Mouse (Mus musculus) testis, adult 2 months (tissue): Measurements from ENCODE around the gene Ugt1a6a. TPM values are rescaled to one million over a fixed set of nuclear protein-coding genes. Genes with fewer than 3 reads are reported as not detected.
"Not testable (repeated sequence)": the region's sequence is repeated elsewhere in the genome, so short reads cannot be mapped to it uniquely, and the experiment has no call there.

Experiments used
- H3K27ac ChIP-seq: fragments of 200-500 bp; 2 replicates; pipeline ENCODE4 v1.5.1; 2012; ENCODE audit warnings: low read depth, low read length; ENCODE audit not compliant: control insufficient read depth, insufficient read depth
- H3K27me3 ChIP-seq: fragments of 200-500 bp; 2 replicates; pipeline ENCODE4 v1.6.1; 2012; ENCODE audit warnings: mild to moderate bottlenecking, low read length, moderate library complexity; ENCODE audit not compliant: control insufficient read depth, insufficient read depth
- H3K36me3 ChIP-seq: fragments of 200-500 bp; 2 replicates; pipeline ENCODE4 v1.6.1; 2012; ENCODE audit warnings: mild to moderate bottlenecking, low read length; ENCODE audit not compliant: control insufficient read depth, insufficient read depth
- H3K4me1 ChIP-seq: fragments of 200-500 bp; 2 replicates; pipeline ENCODE4 v1.6.1; 2012; ENCODE audit warnings: low read length; ENCODE audit not compliant: control insufficient read depth, insufficient read depth
- H3K4me3 ChIP-seq: fragments of 200-500 bp; 2 replicates; pipeline ENCODE4 v1.5.1; 2012; ENCODE audit warnings: low read depth, mild to moderate bottlenecking, low read length, moderate library complexity, mixed read lengths; ENCODE audit not compliant: control insufficient read depth
- CTCF ChIP-seq: fragments of 200-500 bp; IDR thresholded peaks from 2 replicates; pipeline ENCODE4 v1.5.1; 2012; ENCODE audit warnings: low read depth, mild to moderate bottlenecking, inconsistent platforms, low read length, moderate library complexity; ENCODE audit not compliant: control insufficient read depth, insufficient read depth, insufficient replicate concordance
- POLR2A ChIP-seq: fragments of 200-500 bp; IDR thresholded peaks from 2 replicates; pipeline ENCODE4 v1.6.1; 2012; ENCODE audit warnings: low read depth, mild to moderate bottlenecking, inconsistent platforms, low read length, moderate library complexity; ENCODE audit not compliant: control insufficient read depth
- polyA plus RNA-seq: library from polyadenylated mRNA; depleted of rRNA; stranded (reverse); fragments of >200 nt; gene quantifications from 2 replicates; pipeline ENCODE4 v1.2.3, GENCODE M21; 2012

The Ugt1a6a gene
- polyA plus RNA-seq, 1 experiment, result 26.9 TPM

GRCm38 (mm10) chr1:88158430-88158829 is 23.8 kb downstream of the Ugt1a6a start:
- H3K4me1 ChIP-seq, result no peaks in the 10 kb centered on the region
- H3K27me3 ChIP-seq, result no peaks in the 10 kb centered on the region
- H3K36me3 ChIP-seq, result no peaks in the 10 kb centered on the region
- no peak overlapping the region for H3K4me3 ChIP-seq
- TF ChIP-seq CTCF (no peak), POLR2A (no peak)
- no peak overlapping the region for H3K27ac ChIP-seq

- Histone ChIP-seq H3K4me3 (no peak within 1 kb of the TSS), H3K27ac (no peak within 1 kb of the TSS), H3K4me1 (no peaks in the 10 kb centered on the region), H3K27me3 (no peaks in the 10 kb centered on the region), H3K36me3 (no peaks in the 10 kb centered on the region)
- TF ChIP-seq POLR2A (no peak), CTCF (no peak)
These were observed 31.1 kb downstream of the Ugt1a6a start, which contains the start of gene Ugt1a5 for GRCm38 (mm10) chr1:88165711-88166110. Gene Ugt1a5 (plus strand): TSS chr1:88166012.

GRCm38 (mm10) chr1:88172190-88172589 is 37.6 kb downstream of the Ugt1a6a start:
- not testable (repeated sequence) for H3K27me3 ChIP-seq, H3K36me3 ChIP-seq, H3K4me1 ChIP-seq, H3K4me3 ChIP-seq, H3K27ac ChIP-seq

- no peak for TF ChIP-seq CTCF
- no peak for TF ChIP-seq POLR2A
- H3K36me3 ChIP-seq, result no peaks in the 10 kb centered on the region
- H3K27me3 ChIP-seq, result no peaks in the 10 kb centered on the region
- H3K4me3 ChIP-seq, result no peak overlapping the region
- no peak overlapping the region for H3K27ac ChIP-seq
- H3K4me1 ChIP-seq, result no peaks in the 10 kb centered on the region
These were observed 45.0 kb downstream of the Ugt1a6a start for GRCm38 (mm10) chr1:88179657-88180056.

GRCm38 (mm10) chr1:88186325-88186935 is 51.8 kb downstream of the Ugt1a6a start:
- no peaks in the 10 kb centered on the region for H3K36me3 ChIP-seq
- H3K4me1 ChIP-seq, result no peaks in the 10 kb centered on the region
- no peak overlapping the region for H3K27ac ChIP-seq
- TF ChIP-seq POLR2A (no peak), CTCF (no peak)
- no peaks in the 10 kb centered on the region for H3K27me3 ChIP-seq
- H3K4me3 ChIP-seq, result no peak overlapping the region

- no peaks in the 10 kb centered on the region for H3K36me3 ChIP-seq
- TF ChIP-seq CTCF (no peak), POLR2A (no peak)
- H3K27me3 ChIP-seq, result no peaks in the 10 kb centered on the region
- H3K4me1 ChIP-seq, result no peaks in the 10 kb centered on the region
- no peak overlapping the region for H3K27ac ChIP-seq
- no peak overlapping the region for H3K4me3 ChIP-seq
These were observed 57.5 kb downstream of the Ugt1a6a start for GRCm38 (mm10) chr1:88192136-88192535.

- H3K27ac ChIP-seq, result no peak overlapping the region
- TF ChIP-seq CTCF (no peak), POLR2A (no peak)
- H3K27me3 ChIP-seq, result no peaks in the 10 kb centered on the region
- no peaks in the 10 kb centered on the region; the same call in 1 of the 2 replicates for H3K4me1 ChIP-seq
- no peak overlapping the region for H3K4me3 ChIP-seq
- H3K36me3 ChIP-seq, result no peaks in the 10 kb centered on the region
These were observed 61.1 kb downstream of the Ugt1a6a start for GRCm38 (mm10) chr1:88195687-88196086.

GRCm38 (mm10) chr1:88197443-88197842 is 62.8 kb downstream of the Ugt1a6a start:
- no peaks in the 10 kb centered on the region for H3K36me3 ChIP-seq

More at GRCm38 (mm10) chr1:88197443-88197842, 62.8 kb downstream of the Ugt1a6a start:
- Histone ChIP-seq H3K27ac (no peak overlapping the region), H3K4me1 (no peaks in the 10 kb centered on the region; the same call in 1 of the 2 replicates), H3K4me3 (no peak overlapping the region), H3K27me3 (no peaks in the 10 kb centered on the region)
- TF ChIP-seq POLR2A (no peak), CTCF (no peak)
